Mouse (Mus musculus): ENCODE measurements around the gene Slc25a24.

GRCm38 (mm10) chr3:109212322-109212721 is 89.4 kb downstream of the Slc25a24 start:
- TF ChIP-seq CTCF (IDR thresholded peaks at IDR 0.05) (no peak), POLR2A (IDR thresholded peaks at IDR 0.05; ENCODE audit: insufficient read depth, low read depth, low read length) (no peak), EP300 (IDR thresholded peaks at IDR 0.05; ENCODE audit: insufficient read depth, low read depth, low read length) (no peak)

All from heart, adult 2 months (tissue).